Mouse (Mus musculus): ENCODE measurements at regions not wholly inside any gene's neighbourhood (a gene's known extent, or its start where the extent isn't known, plus 50 kb on each side); places are given as distances from the start of the nearest gene placed in this dataset.

DNA sequence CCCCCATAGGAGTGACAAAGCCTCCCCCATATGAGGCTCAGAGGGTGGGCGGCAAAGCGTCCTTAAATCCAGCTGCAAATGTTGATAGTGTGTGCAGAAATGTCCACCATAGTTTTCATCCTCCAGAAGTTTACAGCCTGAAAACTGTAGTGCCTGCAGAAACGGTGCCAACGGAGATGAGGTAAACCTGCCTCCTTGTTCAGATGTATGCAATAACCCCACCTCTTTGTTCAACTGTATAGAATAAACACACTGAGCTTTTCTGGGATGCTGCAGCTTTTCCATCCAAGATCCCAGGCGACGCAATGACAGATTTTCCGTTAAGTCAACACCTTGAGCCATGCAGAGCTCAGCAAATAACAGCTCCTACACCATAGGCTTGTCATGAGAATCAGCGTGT, 57.3 kb upstream of the Cd180 start:
- no peak for DNase-seq (ENCODE audit: low spot score in 2 of 2)

DNA sequence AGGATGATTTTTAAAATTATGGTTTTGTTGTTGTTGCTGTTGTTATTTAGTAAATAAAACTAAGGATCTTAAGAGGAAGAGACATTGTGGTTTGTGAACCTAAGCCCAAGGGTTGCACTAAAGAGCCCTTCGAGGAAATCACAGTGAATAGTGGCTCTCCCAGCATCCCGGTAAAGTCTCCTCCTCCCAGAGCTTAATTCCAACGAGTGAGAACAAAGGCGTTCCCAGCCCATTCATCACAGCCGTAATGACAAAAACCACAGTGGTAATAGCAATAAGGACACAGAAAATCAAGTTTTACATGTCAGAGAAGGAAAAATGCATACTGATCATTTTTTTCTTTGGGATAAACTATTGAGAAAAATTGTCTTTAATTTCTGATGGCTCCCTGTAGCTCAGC, 56.3 kb upstream of the Cd180 start:
- DNase-seq (ENCODE audit: low spot score in 2 of 2) = no peak

DNA sequence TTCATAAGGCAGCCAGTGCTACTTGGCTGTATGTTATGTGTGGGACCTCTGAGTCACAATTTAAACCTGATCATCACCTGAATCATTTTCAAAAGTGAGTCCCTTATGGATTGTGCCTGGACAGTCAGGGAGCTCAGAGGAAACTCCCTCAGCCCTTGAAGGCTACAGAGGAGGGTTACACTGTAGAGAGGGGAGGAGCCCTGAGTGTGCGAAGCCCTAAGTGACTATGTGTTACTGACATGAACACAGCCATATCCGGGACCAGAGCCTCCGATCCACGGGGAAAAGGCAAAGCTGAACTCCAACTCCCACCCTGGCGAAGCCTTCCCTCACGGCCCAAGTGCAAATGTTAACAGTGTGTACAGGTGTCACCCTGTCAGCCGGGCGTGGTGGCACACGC, 53.7 kb upstream of the Cd180 start:
- DNase-seq (ENCODE audit: low spot score in 2 of 2) = no peak

DNA sequence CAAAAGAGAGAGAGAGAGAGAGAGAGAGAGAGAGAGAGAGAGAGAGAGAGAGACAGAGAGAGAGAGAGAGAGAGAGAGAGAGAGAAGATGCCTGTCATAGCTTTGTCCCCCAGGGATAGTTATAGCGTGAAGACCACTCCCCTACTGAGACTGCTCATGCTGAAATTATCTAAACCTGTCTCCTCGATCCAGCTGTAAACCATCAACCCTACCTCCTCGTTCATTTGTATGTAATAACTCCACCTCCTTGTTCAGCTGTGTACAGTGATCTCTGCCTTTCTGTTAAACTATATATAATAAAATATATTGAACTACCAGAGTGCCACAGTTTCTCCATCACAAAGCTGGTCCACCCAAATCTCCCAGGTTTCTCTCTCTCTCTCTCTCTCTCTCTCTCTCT, 53.2 kb upstream of the Cd180 start:
- DNase-seq (ENCODE audit: low spot score in 2 of 2) = no peak
